Mouse (Mus musculus): ENCODE results near the gene Mycbpap.

DNA sequence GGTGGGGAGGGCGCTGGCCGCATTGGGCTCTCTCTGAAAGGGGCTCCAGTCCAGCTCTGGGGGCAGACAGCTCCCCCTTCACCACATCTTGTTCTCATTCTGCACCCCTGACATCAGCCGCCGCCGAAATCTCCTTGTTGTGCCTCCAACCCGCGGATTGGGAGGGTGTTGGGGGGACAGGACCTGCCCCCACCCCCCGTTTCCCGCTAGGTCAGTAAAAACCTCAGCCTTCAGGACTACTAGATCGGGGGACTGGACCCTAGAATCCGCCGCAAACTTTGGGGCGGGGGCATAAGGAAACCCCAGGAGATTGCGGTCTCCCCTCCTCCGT, 49.0 kb downstream of the Mycbpap start:
- TF ChIP-seq CTCF (IDR thresholded peaks at IDR 0.05; ENCODE audit: low read depth), result no peak
- TF ChIP-seq EP300 (optimal IDR thresholded peaks at IDR 0.05), result no peak
